Comparison of ENCODE assay signal across 8 mouse cellular contexts in genomic region chr9:51008841-51009655, GRCm38 (mm10). TPM values are rescaled to one million over a fixed set of nuclear protein-coding genes. Genes with fewer than 3 reads are reported as not detected.
DNase-seq lines count a peak whose midpoint lies in the region; ATAC-seq lines count a peak whose summit lies in the region.

TSS of gene Sik2 (minus strand) at chr9:51009073.

- no peaks in the 10 kb centered on the region for H3K9me3 ChIP-seq in hindbrain, embryonic 13.5 days

- no peaks in the 10 kb centered on the region for H3K36me3 ChIP-seq in hindbrain, embryonic 13.5 days

- ATAC-seq in hindbrain, embryonic 13.5 days (ENCODE audit: low FRiP score): peak; percentile 97

- 0 out of 2 replicates have a peak, but pooled peaks cover 5% of the 10 kb centered on the region for H3K27me3 ChIP-seq in hindbrain, embryonic 13.5 days

- H3K9ac ChIP-seq in hindbrain, embryonic 13.5 days: peak within 1 kb of the TSS; percentile 92

- peak; percentile 96 for DNase-seq in NIH3T3 (ENCODE audit: low read depth)
- DNase-seq in cerebellum, postnatal 10 days: peak; percentile 96 to 98
- peak; percentile 72 to 75 for DNase-seq in frontal cortex, postnatal 14 days (ENCODE audit: low spot score in 2 of 2)
- DNase-seq in layer of hippocampus, postnatal 36 days: peak; percentile 82 to 85
- DNase-seq in lung, postnatal 36 days: peak; percentile 92
- peak; percentile 97 for DNase-seq in retina, postnatal 1 day
- peak; percentile 84 to 89 for DNase-seq in urinary bladder, adult 18-20 months (ENCODE audit: low spot score in 2 of 2)

- WGBS in hindbrain, embryonic 13.5 days: under 1% methylated on average over 58 of the region's 85 CpGs

- H3K4me2 ChIP-seq in hindbrain, embryonic 13.5 days: peak within 1 kb of the TSS; percentile 65

- peak within 1 kb of the TSS; percentile 91 for H3K4me3 ChIP-seq in hindbrain, embryonic 13.5 days

- H3K4me1 ChIP-seq in hindbrain, embryonic 13.5 days (replicated peaks): peaks cover 7% of the 10 kb centered on the region

- peak within 1 kb of the TSS; percentile 90 for H3K27ac ChIP-seq in hindbrain, embryonic 13.5 days

RNA-seq across cellular contexts. Expression of gene Sik2, which starts in this region (rescaled TPM):
- polyA plus RNA-seq in hindbrain, embryonic 13.5 days (2015; fragmentation: Nextera tagmentation; extraction: Ambion mirVana): 14.3 and 14.9 TPM in 2 replicates
- total RNA-seq in layer of hippocampus, postnatal 36 days (2021): 10 to 100 TPM; 37.8 to 43.5 TPM

Comparison
In these comparisons a context has a peak if more than half of its experiments do, and no peak if none do; other contexts are left out.
1. Peak in every context shown above with its lines: DNase-seq, ATAC-seq, H3K4me3 ChIP-seq and H3K27ac ChIP-seq.